Mouse (Mus musculus) intestine, embryonic 14.5 days (tissue): ENCODE data around the gene Stra8. TPM values are rescaled to one million over a fixed set of nuclear protein-coding genes. Genes with fewer than 3 reads are reported as not detected.

Experiments
- ATAC-seq: fragments of 200-750 bp; cut with Nextera tagmentation; replicated peaks from 2 replicates; pipeline ENCODE4 v1.8.0; 2017; ENCODE audit warnings: low read depth, moderate number of reproducible peaks, moderate TSS enrichment, moderate library complexity; ENCODE audit not compliant: low FRiP score, low TSS enrichment
- DNase-seq: peaks from one replicate; pipeline ENCODE4 v3.0.0-alpha.2; 2018; ENCODE audit warnings: low spot score
- H3K27ac ChIP-seq: fragments of 300-500 bp; sonication (generic); 2 replicates; pipeline ENCODE4 v1.5.1; 2014; ENCODE audit warnings: low read depth, mild to moderate bottlenecking, control low read depth
- H3K27me3 ChIP-seq: fragments of 300-500 bp; sonication (generic); replicated peaks from 2 replicates; pipeline ENCODE4 v1.6.1; 2014; ENCODE audit warnings: low read length, control low read depth; ENCODE audit not compliant: control insufficient read depth, insufficient read depth
- H3K36me3 ChIP-seq: fragments of 300-500 bp; sonication (generic); 2 replicates; pipeline ENCODE4 v1.6.1; 2014; ENCODE audit warnings: low read length, control low read depth; ENCODE audit not compliant: control insufficient read depth, insufficient read depth
- H3K4me1 ChIP-seq: fragments of 300-500 bp; sonication (generic); replicated peaks from 2 replicates; pipeline ENCODE4 v1.6.1; 2014; ENCODE audit warnings: low read length, control low read depth, mixed read lengths; ENCODE audit not compliant: control insufficient read depth, insufficient read depth
- H3K4me2 ChIP-seq: fragments of 300-500 bp; sonication (generic); 2 replicates; pipeline ENCODE4 v1.6.1; 2014; ENCODE audit warnings: low read length
- H3K4me3 ChIP-seq: fragments of 300-500 bp; sonication (generic); 2 replicates; pipeline ENCODE4 v1.5.1; 2014; ENCODE audit warnings: low read depth, low read length, control low read depth, mixed read lengths
- H3K9ac ChIP-seq: fragments of 300-500 bp; sonication (generic); 2 replicates; pipeline ENCODE4 v1.6.1; 2014; ENCODE audit warnings: mild to moderate bottlenecking, low read length
- H3K9me3 ChIP-seq: fragments of 300-500 bp; sonication (generic); 2 replicates; pipeline ENCODE4 v1.6.1; 2016; ENCODE audit warnings: low read length, control low read depth; ENCODE audit not compliant: control insufficient read depth
- WGBS: fragments of 180-500 bp; shearing (Covaris S2); extraction: QIAGEN DNeasy Blood & Tissue Kit; methylation state at CpG from one replicate; pipeline ENCODE4 v1.1.7; 2014; 5-methylcytosine and 5-hydroxymethylcytosine counted together
- polyA plus RNA-seq: library from polyadenylated mRNA; unstranded; fragments of >200 nt; fragmentation: Nextera tagmentation; extraction: Ambion mirVana; gene quantifications from 2 replicates; pipeline ENCODE4 v1.2.1, GENCODE M21; 2014

Stra8 gene
- polyA plus RNA-seq, 1 experiment from 2014 or later = not detected

DNA sequence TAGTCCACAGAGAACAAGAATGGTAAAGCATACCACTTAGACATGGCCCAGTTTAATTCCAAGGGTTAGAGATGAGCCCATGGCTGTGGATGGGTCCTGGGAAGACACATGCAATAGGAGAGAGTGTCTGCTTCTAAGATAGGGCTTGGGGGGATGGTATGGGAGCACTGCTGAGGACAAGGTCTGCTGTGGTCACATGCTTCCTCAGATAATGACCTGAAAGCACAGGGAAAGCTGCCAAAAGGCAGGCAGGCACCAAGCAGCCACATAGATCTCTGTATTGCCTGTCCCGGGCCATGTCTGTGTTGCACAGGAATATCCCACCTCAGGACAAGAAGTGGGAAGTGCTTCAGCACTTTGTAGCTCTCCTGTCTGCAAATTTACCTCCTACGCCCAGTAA is 20.8 kb upstream of the Stra8 start:
- Histone ChIP-seq H3K36me3 (peaks cover 58% of the 10 kb centered on the region), H3K4me2 (no peak overlapping the region), H3K27ac (no peak overlapping the region), H3K9ac (no peak overlapping the region), H3K4me3 (no peak overlapping the region), H3K9me3 (no peaks in the 10 kb centered on the region), H3K27me3 (no peaks in the 10 kb centered on the region), H3K4me1 (0 out of 2 replicates have a peak, but pooled peaks cover 4% of the 10 kb centered on the region)
- no peak for DNase-seq
- WGBS = 76% methylated on average over 2 of the region's 2 CpGs
- ATAC-seq = no peak

DNA sequence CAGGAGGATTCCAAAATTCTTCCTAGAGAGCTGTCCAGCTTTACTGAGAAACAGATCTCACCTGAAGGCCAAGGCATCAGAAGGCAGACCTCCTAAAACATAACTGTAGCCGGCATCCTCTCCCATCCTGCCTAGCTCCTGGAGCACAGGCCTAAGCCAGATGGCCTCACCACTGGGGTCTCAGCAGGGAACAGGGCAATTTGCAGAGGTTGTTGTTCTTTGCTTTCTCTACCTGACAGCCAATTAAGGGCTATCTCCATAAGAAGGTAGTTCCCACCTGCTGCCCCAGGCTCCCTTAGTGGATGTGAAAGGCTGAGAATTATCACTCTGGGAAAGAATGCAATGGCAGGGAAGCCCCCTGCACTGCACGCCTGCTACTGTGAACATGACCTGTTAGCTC is 19.0 kb upstream of the Stra8 start:
- Histone ChIP-seq H3K27me3 (no peaks in the 10 kb centered on the region), H3K4me2 (no peak overlapping the region), H3K4me3 (no peak overlapping the region), H3K4me1 (0 out of 2 replicates have a peak, but pooled peaks cover 4% of the 10 kb centered on the region), H3K9ac (no peak overlapping the region), H3K27ac (no peak overlapping the region), H3K9me3 (no peaks in the 10 kb centered on the region), H3K36me3 (peaks cover 58% of the 10 kb centered on the region)
- no peak for ATAC-seq
- no peak for DNase-seq
- WGBS = 76% methylated on average over 2 of the region's 2 CpGs

DNA sequence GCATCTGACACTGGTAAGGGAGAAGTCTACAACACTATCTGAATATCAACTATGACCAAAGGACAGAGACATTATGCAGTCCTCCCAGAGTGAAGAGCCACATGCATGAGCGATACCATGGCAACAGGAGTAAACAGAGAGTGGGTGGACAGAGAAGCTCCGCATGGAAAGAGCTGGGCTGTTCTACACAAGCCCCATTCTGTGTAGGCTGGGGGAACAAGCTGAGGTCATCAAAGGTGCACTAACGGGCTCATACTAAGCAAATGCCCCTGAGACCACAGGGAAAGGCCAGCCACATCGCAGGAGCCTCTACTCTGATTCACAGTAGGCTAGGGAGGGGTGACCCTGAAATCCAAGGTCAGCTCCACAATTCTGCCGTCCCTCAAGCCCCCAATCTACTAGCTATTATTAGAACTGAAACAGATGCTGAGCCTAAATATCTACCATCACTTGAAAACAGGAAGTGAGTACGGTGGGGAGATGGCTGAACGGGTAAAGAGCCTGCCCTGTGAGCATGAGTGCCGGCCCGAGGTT is 18.0 kb upstream of the Stra8 start:
- Histone ChIP-seq H3K27me3 (no peaks in the 10 kb centered on the region), H3K4me2 (no peak overlapping the region), H3K4me3 (no peak overlapping the region), H3K36me3 (peaks cover 67% of the 10 kb centered on the region), H3K9me3 (no peaks in the 10 kb centered on the region), H3K9ac (no peak overlapping the region), H3K4me1 (0 out of 2 replicates have a peak, but pooled peaks cover 4% of the 10 kb centered on the region), H3K27ac (no peak overlapping the region)
- 55% methylated on average over 9 of the region's 9 CpGs for WGBS
- DNase-seq = no peak
- ATAC-seq = no peak

DNA sequence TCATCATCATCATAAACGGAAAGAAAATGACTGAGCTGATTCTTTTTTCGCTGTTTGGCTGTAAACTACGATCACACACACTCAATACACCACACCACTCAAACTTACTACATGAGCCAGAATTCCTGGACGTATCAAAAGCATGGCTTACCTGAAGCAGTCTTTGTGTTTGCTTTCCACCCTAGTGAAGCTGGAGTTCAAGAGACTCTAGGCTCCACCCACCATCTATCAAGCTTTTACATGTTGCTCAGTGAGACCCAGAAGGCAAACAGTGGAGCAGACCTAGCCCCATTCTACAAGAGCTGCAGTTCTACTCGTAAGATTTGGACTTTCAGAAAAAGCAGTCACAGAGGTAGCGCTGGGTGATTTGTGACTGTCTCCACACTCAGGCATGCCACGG is 17.4 kb upstream of the Stra8 start:
- WGBS = 83% methylated on average over 7 of the region's 7 CpGs
- no peaks in the 10 kb centered on the region for H3K9me3 ChIP-seq
- ATAC-seq (no peak), DNase-seq (no peak)
- H3K27ac ChIP-seq = no peak overlapping the region
- H3K9ac ChIP-seq = no peak overlapping the region
- 0 out of 2 replicates have a peak, but pooled peaks cover 4% of the 10 kb centered on the region for H3K4me1 ChIP-seq
- H3K36me3 ChIP-seq = peaks cover 67% of the 10 kb centered on the region
- H3K4me2 ChIP-seq = no peak overlapping the region
- no peaks in the 10 kb centered on the region for H3K27me3 ChIP-seq
- H3K4me3 ChIP-seq = no peak overlapping the region

DNA sequence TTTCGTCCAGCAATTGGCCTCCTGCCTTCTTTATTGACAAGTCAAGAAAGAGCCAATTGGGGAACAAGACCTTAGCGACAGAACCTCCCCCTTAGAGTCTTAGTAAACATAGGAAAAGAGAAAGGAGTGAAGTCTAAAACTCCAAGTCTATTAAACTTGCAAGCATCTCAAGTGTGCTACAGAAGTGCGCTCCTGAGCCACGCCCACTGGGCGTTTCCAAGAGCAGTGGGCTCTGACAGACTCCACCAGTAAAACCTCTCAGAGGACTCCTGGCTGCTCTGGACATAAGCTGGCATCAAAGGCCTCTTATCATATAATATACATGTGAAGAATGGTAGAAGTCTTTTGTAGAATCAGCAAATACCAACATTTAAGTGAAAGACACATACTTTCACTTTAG is 16.5 kb upstream of the Stra8 start:
- ATAC-seq = no peak
- Histone ChIP-seq H3K9me3 (no peaks in the 10 kb centered on the region), H3K27ac (no peak overlapping the region), H3K4me2 (no peak overlapping the region), H3K4me1 (0 out of 2 replicates have a peak, but pooled peaks cover 4% of the 10 kb centered on the region), H3K36me3 (peaks cover 66% of the 10 kb centered on the region), H3K4me3 (no peak overlapping the region), H3K9ac (no peak overlapping the region), H3K27me3 (no peaks in the 10 kb centered on the region)
- DNase-seq = no peak
- 68% methylated on average over 5 of the region's 5 CpGs for WGBS

DNA sequence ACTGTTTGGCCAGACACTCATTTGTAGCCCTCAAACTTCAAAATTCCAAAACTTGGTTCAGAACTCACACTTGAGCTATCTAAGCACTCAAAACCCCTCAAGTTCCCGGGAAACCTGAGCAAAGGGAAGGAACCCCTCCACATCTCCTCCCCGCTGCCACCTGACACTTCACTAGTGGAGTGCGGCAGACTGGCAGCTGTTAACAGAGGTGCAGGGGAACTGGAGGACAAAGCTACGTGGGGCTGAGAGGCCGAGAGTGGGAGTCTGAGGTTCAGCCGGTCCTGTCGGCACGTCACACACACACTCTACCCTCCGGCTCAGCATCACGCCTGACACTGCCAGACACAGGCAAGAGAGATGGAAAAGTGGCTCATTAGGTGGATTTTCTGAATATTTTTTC is 16.1 kb upstream of the Stra8 start:
- whole genome bisulfite sequencing = 86% methylated on average over 10 of the region's 10 CpGs
- H3K9me3 ChIP-seq = no peaks in the 10 kb centered on the region
- H3K4me2 ChIP-seq = no peak overlapping the region
- 0 out of 2 replicates have a peak, but pooled peaks cover 4% of the 10 kb centered on the region for H3K4me1 ChIP-seq
- H3K27ac ChIP-seq = no peak overlapping the region
- ATAC-seq = no peak
- DNase-seq = no peak
- H3K36me3 ChIP-seq = peaks cover 64% of the 10 kb centered on the region
- no peaks in the 10 kb centered on the region for H3K27me3 ChIP-seq
- no peak overlapping the region for H3K4me3 ChIP-seq
- no peak overlapping the region for H3K9ac ChIP-seq

DNA sequence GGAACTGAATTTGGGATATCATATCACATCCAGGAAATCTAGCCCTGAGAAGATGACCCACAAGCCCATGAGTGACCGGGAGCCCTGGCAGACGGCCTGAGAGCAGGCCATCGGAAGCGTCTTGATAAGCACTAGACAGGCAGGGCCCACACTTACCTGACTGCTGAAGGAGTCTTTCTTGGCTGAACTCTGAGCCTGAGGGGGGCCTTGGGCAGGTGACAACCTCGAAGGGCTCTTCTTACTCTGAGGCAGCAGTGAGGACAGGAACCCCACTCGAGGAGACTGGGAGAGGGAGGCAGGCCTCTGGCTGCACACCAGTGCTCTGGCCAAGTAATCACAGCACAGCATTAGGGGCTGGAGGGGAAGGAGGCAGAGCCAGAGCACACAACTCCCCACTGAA is 15.6 kb upstream of the Stra8 start:
- H3K4me3 ChIP-seq = no peak overlapping the region
- H3K36me3 ChIP-seq = peaks cover 63% of the 10 kb centered on the region
- H3K27ac ChIP-seq = no peak overlapping the region
- DNase-seq = no peak
- no peaks in the 10 kb centered on the region for H3K9me3 ChIP-seq
- 93% methylated on average over 6 of the region's 6 CpGs for WGBS
- H3K4me2 ChIP-seq = no peak overlapping the region
- no peak overlapping the region for H3K9ac ChIP-seq
- no peak for ATAC-seq
- 0 out of 2 replicates have a peak, but pooled peaks cover 4% of the 10 kb centered on the region for H3K4me1 ChIP-seq
- no peaks in the 10 kb centered on the region for H3K27me3 ChIP-seq

DNA sequence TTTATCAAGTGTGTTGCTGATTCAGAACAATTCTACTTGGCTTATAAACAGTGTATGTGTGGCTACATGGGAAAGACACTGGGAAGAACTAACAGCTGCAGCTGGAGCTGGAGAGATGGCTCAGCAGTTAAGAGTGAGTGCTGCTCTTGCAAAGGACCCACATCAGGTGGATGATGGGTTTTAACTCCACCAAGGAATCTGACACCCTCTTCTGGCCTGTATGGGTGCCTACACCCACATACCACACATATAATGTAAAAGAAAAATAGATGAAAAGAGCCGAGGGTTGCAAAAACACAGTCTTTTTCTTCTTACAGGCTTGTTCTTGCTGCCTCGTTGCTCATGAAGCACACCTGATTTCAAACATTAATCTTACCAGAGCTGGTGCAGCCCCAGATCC is 13.8 kb upstream of the Stra8 start:
- Histone ChIP-seq H3K36me3 (peaks cover 56% of the 10 kb centered on the region), H3K27ac (no peak overlapping the region), H3K9me3 (no peaks in the 10 kb centered on the region), H3K9ac (no peak overlapping the region), H3K4me2 (no peak overlapping the region), H3K4me3 (no peak overlapping the region), H3K4me1 (peaks cover 11% of the 10 kb centered on the region), H3K27me3 (no peaks in the 10 kb centered on the region)
- no peak for ATAC-seq
- WGBS = 79% methylated on average over 2 of the region's 2 CpGs
- DNase-seq = no peak

DNA sequence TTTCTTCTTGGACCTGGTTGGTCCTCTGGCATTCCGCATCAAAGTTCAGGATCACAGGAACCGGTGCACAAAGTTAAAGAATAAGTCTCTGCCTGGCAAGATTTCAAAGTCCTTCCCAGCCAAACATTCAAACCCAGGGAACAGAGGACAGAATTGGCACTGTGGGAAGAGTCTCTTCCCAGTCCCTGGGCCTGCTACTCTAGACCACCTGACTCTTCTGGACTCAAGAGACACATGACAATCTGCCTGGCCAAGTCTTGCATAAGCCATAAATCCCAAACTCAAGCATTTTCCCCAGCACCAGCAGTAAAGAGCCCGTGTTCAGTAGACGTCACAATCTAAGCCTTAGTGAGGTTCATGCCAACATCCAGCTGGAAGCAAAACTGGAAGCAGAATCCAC is 13.3 kb upstream of the Stra8 start:
- Histone ChIP-seq H3K9ac (no peak overlapping the region), H3K36me3 (peaks cover 53% of the 10 kb centered on the region), H3K4me1 (peaks cover 11% of the 10 kb centered on the region), H3K9me3 (no peaks in the 10 kb centered on the region), H3K4me3 (no peak overlapping the region), H3K4me2 (no peak overlapping the region), H3K27me3 (no peaks in the 10 kb centered on the region), H3K27ac (no peak overlapping the region)
- DNase-seq (no peak), ATAC-seq (no peak)
- 89% methylated on average over 4 of the region's 4 CpGs for WGBS
